Mouse (Mus musculus): ENCODE results near the gene Wdr72. TPM values are rescaled to one million over a fixed set of nuclear protein-coding genes. Genes with fewer than 3 reads are reported as not detected.

Wdr72 gene
- polyA plus RNA-seq, 1 experiment from 2014 or later, result 0.20 TPM

DNA sequence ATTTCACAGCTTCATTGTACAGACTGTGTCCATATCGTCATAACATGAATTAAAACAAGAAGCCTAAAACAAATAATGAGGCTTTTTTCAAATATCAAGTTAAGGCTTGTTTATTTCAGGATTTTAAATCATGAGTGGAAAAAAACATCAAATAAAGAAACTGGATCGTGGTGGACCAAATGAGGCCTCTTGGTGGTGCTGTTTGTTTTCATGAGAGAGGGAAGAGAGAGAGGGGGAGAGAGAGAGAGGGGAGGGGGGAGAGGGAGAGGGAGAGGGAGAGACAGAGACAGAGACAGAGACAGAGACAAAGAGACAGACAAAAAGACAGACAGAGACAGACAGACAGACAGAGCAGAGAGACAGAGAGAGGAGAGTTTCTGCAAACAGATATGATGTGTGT is 32.5 kb downstream of the Wdr72 start:
- no peak overlapping the region for H3K9ac ChIP-seq
- H3K4me2 ChIP-seq, result no peak overlapping the region
- no peak overlapping the region for H3K27ac ChIP-seq
- 51% methylated on average over 2 of the region's 2 CpGs for WGBS
- no peaks in the 10 kb centered on the region for H3K36me3 ChIP-seq (replicated peaks)
- no peaks in the 10 kb centered on the region for H3K9me3 ChIP-seq
- H3K4me1 ChIP-seq, result no peaks in the 10 kb centered on the region; the same call in 1 of the 2 replicates
- no peak overlapping the region for H3K4me3 ChIP-seq (replicated peaks)
- H3K27me3 ChIP-seq, result 0 out of 2 replicates have a peak, but pooled peaks cover 5% of the 10 kb centered on the region
- ATAC-seq (ENCODE audit: low FRiP score), result no peak

DNA sequence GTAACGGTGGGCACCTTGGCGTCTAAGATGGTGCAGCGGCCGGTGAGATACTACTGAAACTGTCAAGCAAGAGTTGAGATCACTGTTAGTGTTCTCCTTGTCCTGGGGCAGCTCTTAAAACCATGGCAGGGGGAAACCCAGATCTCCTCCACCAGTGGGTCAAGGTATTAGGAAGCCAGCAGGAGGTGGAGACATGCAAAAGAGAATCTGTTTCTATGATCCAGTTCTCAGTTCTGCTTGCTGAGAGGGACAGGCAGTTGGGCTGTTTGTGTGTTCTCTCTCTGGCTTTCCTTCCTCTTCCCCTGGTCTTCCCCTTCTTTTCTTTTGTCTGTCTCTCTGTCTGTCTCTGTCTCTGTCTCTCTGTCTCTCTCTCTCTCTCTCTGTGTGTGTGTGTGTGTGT is 35.0 kb downstream of the Wdr72 start:
- Histone ChIP-seq H3K4me1 (peaks cover 13% of the 10 kb centered on the region), H3K27me3 (0 out of 2 replicates have a peak, but pooled peaks cover 5% of the 10 kb centered on the region), H3K27ac (no peak overlapping the region), H3K36me3 (replicated peaks) (no peaks in the 10 kb centered on the region), H3K4me3 (replicated peaks) (no peak overlapping the region), H3K4me2 (no peak overlapping the region), H3K9ac (no peak overlapping the region), H3K9me3 (no peaks in the 10 kb centered on the region)
- 96% methylated on average over 4 of the region's 4 CpGs for WGBS
- ATAC-seq (ENCODE audit: low FRiP score), result no peak

- no peak overlapping the region for H3K4me3 ChIP-seq (replicated peaks)
- 8% methylated on average over 8 of the region's 8 CpGs for WGBS
- ATAC-seq (ENCODE audit: low FRiP score), result no peak
Observed at GRCm38 (mm10) chr9:74148306-74148705, 38.1 kb downstream of the Wdr72 start.

GRCm38 (mm10) chr9:74160361-74160933 is 50.3 kb downstream of the Wdr72 start:
- Histone ChIP-seq H3K4me3 (replicated peaks) (no peak overlapping the region), H3K36me3 (replicated peaks) (no peaks in the 10 kb centered on the region), H3K4me2 (no peak overlapping the region), H3K4me1 (peaks cover 4% of the 10 kb centered on the region), H3K9ac (no peak overlapping the region), H3K9me3 (no peaks in the 10 kb centered on the region), H3K27me3 (no peaks in the 10 kb centered on the region), H3K27ac (no peak overlapping the region)
- WGBS, result 53% methylated on average over 11 of the region's 11 CpGs
- no peak for ATAC-seq (ENCODE audit: low FRiP score)

More at GRCm38 (mm10) chr9:74148306-74148705, 38.1 kb downstream of the Wdr72 start:
- Histone ChIP-seq H3K27me3 (0 out of 2 replicates have a peak, but pooled peaks cover 5% of the 10 kb centered on the region), H3K9ac (no peak overlapping the region), H3K36me3 (replicated peaks) (no peaks in the 10 kb centered on the region), H3K4me2 (peak overlapping the region; percentile 17; the same call in 1 of the 2 replicates), H3K4me1 (peaks cover 13% of the 10 kb centered on the region), H3K9me3 (no peaks in the 10 kb centered on the region), H3K27ac (no peak overlapping the region)

- H3K27ac ChIP-seq, result no peak overlapping the region
- WGBS, result 90% methylated on average over 2 of the region's 2 CpGs
- ATAC-seq (ENCODE audit: low FRiP score), result no peak
Observed at GRCm38 (mm10) chr9:74165697-74166096, 55.5 kb downstream of the Wdr72 start.

GRCm38 (mm10) chr9:74169904-74170303 is 59.7 kb downstream of the Wdr72 start:
- no peak overlapping the region for H3K27ac ChIP-seq
- no peaks in the 10 kb centered on the region for H3K9me3 ChIP-seq
- H3K36me3 ChIP-seq (replicated peaks), result no peaks in the 10 kb centered on the region
- no peaks in the 10 kb centered on the region for H3K27me3 ChIP-seq
- H3K4me2 ChIP-seq, result no peak overlapping the region
- H3K9ac ChIP-seq, result no peak overlapping the region
- H3K4me1 ChIP-seq, result no peaks in the 10 kb centered on the region
- WGBS, result 56% methylated on average over 6 of the region's 6 CpGs
- no peak overlapping the region for H3K4me3 ChIP-seq (replicated peaks)
- no peak for ATAC-seq (ENCODE audit: low FRiP score)

More at GRCm38 (mm10) chr9:74165697-74166096, 55.5 kb downstream of the Wdr72 start:
- Histone ChIP-seq H3K4me2 (no peak overlapping the region), H3K9ac (no peak overlapping the region), H3K27me3 (no peaks in the 10 kb centered on the region), H3K36me3 (replicated peaks) (no peaks in the 10 kb centered on the region), H3K4me3 (replicated peaks) (no peak overlapping the region), H3K4me1 (no peaks in the 10 kb centered on the region; the same call in 1 of the 2 replicates), H3K9me3 (no peaks in the 10 kb centered on the region)

GRCm38 (mm10) chr9:74186748-74187400 is 76.7 kb downstream of the Wdr72 start:
- Histone ChIP-seq H3K4me1 (peaks cover 12% of the 10 kb centered on the region), H3K4me2 (peak overlapping the region; percentile 34), H3K27ac (no peak overlapping the region), H3K9ac (no peak overlapping the region), H3K9me3 (no peaks in the 10 kb centered on the region), H3K27me3 (peaks cover 58% of the 10 kb centered on the region), H3K4me3 (replicated peaks) (no peak overlapping the region), H3K36me3 (replicated peaks) (no peaks in the 10 kb centered on the region)
- WGBS, result 4% methylated on average over 16 of the region's 16 CpGs
- peak; percentile 90 for ATAC-seq (ENCODE audit: low FRiP score)

GRCm38 (mm10) chr9:74187401-74188029 is 77.4 kb downstream of the Wdr72 start:
- peaks cover 12% of the 10 kb centered on the region for H3K4me1 ChIP-seq
- H3K4me3 ChIP-seq (replicated peaks), result no peak overlapping the region
- peak overlapping the region; percentile 34 for H3K4me2 ChIP-seq
- WGBS, result 19% methylated on average over 8 of the region's 8 CpGs
- H3K9ac ChIP-seq, result no peak overlapping the region
- no peaks in the 10 kb centered on the region for H3K9me3 ChIP-seq
- ATAC-seq (ENCODE audit: low FRiP score), result 0 out of 2 replicates have a peak, but pooled peaks have one; percentile 45
- H3K27me3 ChIP-seq, result peaks cover 58% of the 10 kb centered on the region
- H3K27ac ChIP-seq, result no peak overlapping the region
- no peaks in the 10 kb centered on the region for H3K36me3 ChIP-seq (replicated peaks)

- Histone ChIP-seq H3K4me1 (no peaks in the 10 kb centered on the region), H3K9me3 (no peaks in the 10 kb centered on the region), H3K4me2 (no peak overlapping the region), H3K27ac (no peak overlapping the region), H3K36me3 (replicated peaks) (no peaks in the 10 kb centered on the region), H3K9ac (no peak overlapping the region), H3K27me3 (peaks cover 32% of the 10 kb centered on the region), H3K4me3 (replicated peaks) (no peak overlapping the region)
- 54% methylated on average over 2 of the region's 2 CpGs for WGBS
- no peak for ATAC-seq (ENCODE audit: low FRiP score)
Observed at GRCm38 (mm10) chr9:74194898-74195297, 84.7 kb downstream of the Wdr72 start.

DNA sequence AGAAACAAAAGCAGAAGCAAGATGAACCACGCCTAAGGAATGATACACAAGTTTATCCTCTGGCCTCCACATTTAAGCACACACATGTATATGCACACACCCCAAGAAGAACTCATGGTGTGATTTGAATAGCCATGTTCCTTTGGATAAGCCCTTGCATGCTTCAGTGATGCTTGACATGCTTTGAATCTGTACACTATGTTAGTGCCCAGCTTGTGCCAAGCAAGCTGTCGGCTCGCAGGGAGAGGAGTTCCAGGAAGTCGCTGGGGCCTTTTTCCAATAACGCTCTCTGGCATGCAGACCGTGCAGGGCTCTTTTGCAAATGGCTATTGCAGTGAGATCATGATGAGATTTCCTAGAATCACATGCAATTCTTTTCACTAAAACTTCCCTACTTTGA is 118.1 kb downstream of the Wdr72 start:
- no peak for ATAC-seq (ENCODE audit: low FRiP score)
- no peak overlapping the region for H3K9ac ChIP-seq
- H3K4me3 ChIP-seq (replicated peaks), result no peak overlapping the region

GRCm38 (mm10) chr9:74241292-74241691 is 131.1 kb downstream of the Wdr72 start:
- Histone ChIP-seq H3K9ac (no peak overlapping the region), H3K4me2 (no peak overlapping the region), H3K36me3 (replicated peaks) (no peaks in the 10 kb centered on the region), H3K27me3 (no peaks in the 10 kb centered on the region), H3K4me1 (no peaks in the 10 kb centered on the region), H3K27ac (no peak overlapping the region), H3K4me3 (replicated peaks) (no peak overlapping the region), H3K9me3 (no peaks in the 10 kb centered on the region)
- no peak for ATAC-seq (ENCODE audit: low FRiP score)
- 52% methylated on average over 5 of the region's 5 CpGs for WGBS

More for the DNA sequence above, 118.1 kb downstream of the Wdr72 start:
- Histone ChIP-seq H3K27me3 (no peaks in the 10 kb centered on the region), H3K9me3 (no peaks in the 10 kb centered on the region), H3K36me3 (replicated peaks) (no peaks in the 10 kb centered on the region), H3K4me2 (no peak overlapping the region), H3K4me1 (0 out of 2 replicates have a peak, but pooled peaks cover 3% of the 10 kb centered on the region), H3K27ac (no peak overlapping the region)
- 87% methylated on average over 6 of the region's 6 CpGs for WGBS

- Histone ChIP-seq H3K4me2 (no peak overlapping the region), H3K4me1 (no peaks in the 10 kb centered on the region), H3K36me3 (replicated peaks) (no peaks in the 10 kb centered on the region), H3K27me3 (no peaks in the 10 kb centered on the region), H3K4me3 (replicated peaks) (no peak overlapping the region), H3K27ac (no peak overlapping the region), H3K9ac (no peak overlapping the region), H3K9me3 (no peaks in the 10 kb centered on the region)
- ATAC-seq (ENCODE audit: low FRiP score), result no peak
- WGBS, result 77% methylated on average over 4 of the region's 4 CpGs
Observed at GRCm38 (mm10) chr9:74248084-74248483, 137.9 kb downstream of the Wdr72 start.

Data from forebrain, embryonic 12.5 days (tissue).